Mouse (Mus musculus): ENCODE results near the gene Col4a4. TPM values are rescaled to one million over a fixed set of nuclear protein-coding genes. Genes with fewer than 3 reads are reported as not detected.

Col4a4 gene
- polyA plus RNA-seq (2015; fragmentation: Nextera tagmentation; extraction: Ambion mirVana) = 0.11 and 0.13 TPM in 2 replicates

DNA sequence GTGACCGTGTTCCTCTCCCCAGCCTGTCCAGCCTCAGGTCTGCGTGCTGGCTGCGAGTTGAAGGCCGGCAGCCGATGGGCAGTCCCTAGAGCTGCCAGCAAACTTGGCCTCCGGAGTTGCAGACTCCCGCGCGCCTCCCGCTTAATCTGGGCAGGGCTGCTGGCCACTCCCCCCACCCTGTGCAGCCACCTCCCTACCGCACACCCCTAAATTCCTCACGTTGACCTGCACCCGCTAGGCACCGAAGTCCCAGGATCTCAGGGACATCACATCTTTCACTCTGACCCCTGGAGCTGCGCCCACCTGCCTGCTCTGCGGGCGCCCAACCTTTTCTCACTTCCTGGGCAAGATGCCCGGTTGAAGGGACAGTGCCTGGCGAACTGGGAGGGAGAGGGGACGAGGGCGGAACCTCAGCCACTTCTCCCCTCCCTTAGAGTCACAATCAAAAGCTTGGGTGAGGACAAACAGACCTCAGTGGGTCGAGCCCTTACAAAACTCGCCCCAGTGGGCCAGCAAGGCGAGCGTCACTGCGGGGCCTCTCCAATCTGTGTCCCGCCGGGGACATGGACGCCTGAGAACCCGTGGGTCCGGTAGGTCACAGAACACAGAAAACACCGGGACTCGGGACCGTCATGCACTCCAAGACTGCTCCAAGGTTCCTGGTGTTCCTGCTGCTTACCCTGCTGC is at the start of gene Col4a4, which contains the start of gene Col4a3:
Gene Col4a4 (minus strand): TSS at position 137 of the 687 bp plus-strand sequence.
Gene Col4a3 (plus strand): TSS at position 209 of the 687 bp plus-strand sequence.
- peaks cover 21% of the 10 kb centered on the region for H3K27me3 ChIP-seq
- H3K9me3 ChIP-seq = no peaks in the 10 kb centered on the region
- H3K9ac ChIP-seq = 0 out of 2 replicates have a peak within 1 kb of the TSS, but pooled peaks have one; percentile 14
- peak within 1 kb of the TSS; percentile 68 for H3K4me2 ChIP-seq
- ATAC-seq (ENCODE audit: insufficient number of reproducible peaks, low FRiP score, low TSS enrichment, low read depth) = no peak
- peaks cover 9% of the 10 kb centered on the region for H3K4me1 ChIP-seq
- no peak within 1 kb of the TSS for H3K27ac ChIP-seq
- H3K4me3 ChIP-seq = peak within 1 kb of the TSS; percentile 33
- H3K36me3 ChIP-seq = no peaks in the 10 kb centered on the region
- 3% methylated on average over 34 of the region's 34 CpGs for WGBS

DNA sequence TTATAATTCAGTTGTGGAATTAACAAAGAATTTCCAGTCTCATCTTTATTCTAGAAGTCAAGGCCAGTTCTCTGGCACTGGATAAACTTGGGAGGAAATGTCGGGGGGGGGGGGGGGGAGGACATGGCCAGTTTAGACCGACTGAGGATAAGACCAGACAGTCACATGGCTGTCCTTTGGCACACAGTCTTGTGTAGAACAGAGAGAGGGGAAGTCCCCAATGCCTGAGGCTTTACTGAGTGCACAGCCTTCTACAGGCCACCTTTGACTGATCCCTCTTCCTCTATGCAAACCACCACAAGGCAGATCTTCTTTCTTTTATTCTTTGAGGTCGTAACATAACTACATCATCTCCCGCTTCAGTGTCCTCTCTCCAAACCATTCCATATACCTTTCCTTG is 49.7 kb upstream of the Col4a4 start:
- no peak overlapping the region for H3K4me3 ChIP-seq
- WGBS = 79% methylated on average over 4 of the region's 4 CpGs
- no peak overlapping the region for H3K27ac ChIP-seq
- no peaks in the 10 kb centered on the region for H3K4me1 ChIP-seq
- H3K9me3 ChIP-seq = no peaks in the 10 kb centered on the region
- H3K36me3 ChIP-seq = no peaks in the 10 kb centered on the region
- no peak overlapping the region for H3K9ac ChIP-seq
- H3K27me3 ChIP-seq = no peaks in the 10 kb centered on the region
- no peak for ATAC-seq (ENCODE audit: insufficient number of reproducible peaks, low FRiP score, low TSS enrichment, low read depth)
- H3K4me2 ChIP-seq = no peak overlapping the region

DNA sequence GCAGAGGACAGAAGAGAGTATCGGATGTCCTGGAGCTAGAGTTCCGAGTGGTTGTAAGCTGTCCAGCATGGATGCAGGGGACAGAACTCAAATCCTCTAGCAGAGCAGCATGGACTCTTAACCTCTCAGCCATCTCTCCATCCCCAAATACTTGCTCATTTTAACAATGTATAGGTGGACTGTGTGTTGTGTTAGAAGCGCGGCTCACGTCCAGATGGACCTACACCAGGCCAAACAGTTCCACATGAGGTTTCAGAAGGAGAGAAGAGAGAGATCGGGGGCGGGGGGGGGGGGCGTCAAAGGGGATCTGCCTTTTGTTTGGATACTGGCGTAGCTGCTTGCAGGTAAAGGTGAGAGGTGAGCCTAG is 48.6 kb upstream of the Col4a4 start:
- no peaks in the 10 kb centered on the region for H3K9me3 ChIP-seq
- H3K27me3 ChIP-seq = no peaks in the 10 kb centered on the region
- H3K36me3 ChIP-seq = no peaks in the 10 kb centered on the region
- WGBS = 92% methylated on average over 9 of the region's 9 CpGs
- no peaks in the 10 kb centered on the region for H3K4me1 ChIP-seq
- no peak overlapping the region for H3K9ac ChIP-seq
- ATAC-seq (ENCODE audit: insufficient number of reproducible peaks, low FRiP score, low TSS enrichment, low read depth) = no peak
- no peak overlapping the region for H3K4me3 ChIP-seq
- no peak overlapping the region for H3K4me2 ChIP-seq
- H3K27ac ChIP-seq = no peak overlapping the region

DNA sequence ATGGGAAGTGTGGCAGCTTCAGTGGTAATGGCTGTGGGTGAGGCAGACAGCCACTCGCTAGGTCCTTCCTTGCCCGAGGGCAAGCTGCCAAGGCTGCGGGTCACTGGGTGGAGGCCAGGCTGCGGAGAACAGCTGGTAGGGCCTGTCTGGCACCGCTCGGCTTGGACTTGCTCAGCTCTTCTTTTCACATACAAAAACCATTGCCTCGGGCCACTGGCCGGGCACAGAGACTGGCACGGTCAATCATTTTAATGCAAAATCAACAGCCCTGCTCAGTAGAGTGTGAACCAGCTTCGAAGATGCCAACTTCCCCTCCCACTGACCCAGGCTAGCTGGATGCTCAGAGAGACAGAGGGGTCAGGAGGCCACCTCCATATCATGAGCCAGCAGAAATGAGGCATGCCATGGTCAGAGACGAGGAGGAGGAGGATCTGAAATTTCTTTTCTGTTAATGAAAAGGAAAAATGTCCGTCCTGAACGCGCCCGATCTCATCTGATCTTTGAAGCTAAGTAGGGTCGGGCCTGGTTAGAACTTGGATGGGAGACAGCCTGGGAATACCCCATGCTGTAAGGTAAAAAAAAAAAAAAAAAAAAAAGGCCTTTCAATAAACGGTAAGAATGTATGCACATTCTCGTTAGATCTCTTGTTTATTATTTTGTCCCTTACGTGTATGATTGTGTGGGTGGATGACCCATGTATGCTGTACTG is 48.0 kb upstream of the Col4a4 start:
- no peaks in the 10 kb centered on the region for H3K9me3 ChIP-seq
- H3K27me3 ChIP-seq = no peaks in the 10 kb centered on the region
- no peaks in the 10 kb centered on the region for H3K4me1 ChIP-seq
- 73% methylated on average over 19 of the region's 19 CpGs for WGBS
- H3K4me2 ChIP-seq = no peak overlapping the region
- H3K4me3 ChIP-seq = no peak overlapping the region
- no peak overlapping the region for H3K27ac ChIP-seq
- ATAC-seq (ENCODE audit: insufficient number of reproducible peaks, low FRiP score, low TSS enrichment, low read depth) = no peak
- H3K9ac ChIP-seq = no peak overlapping the region
- H3K36me3 ChIP-seq = no peaks in the 10 kb centered on the region

DNA sequence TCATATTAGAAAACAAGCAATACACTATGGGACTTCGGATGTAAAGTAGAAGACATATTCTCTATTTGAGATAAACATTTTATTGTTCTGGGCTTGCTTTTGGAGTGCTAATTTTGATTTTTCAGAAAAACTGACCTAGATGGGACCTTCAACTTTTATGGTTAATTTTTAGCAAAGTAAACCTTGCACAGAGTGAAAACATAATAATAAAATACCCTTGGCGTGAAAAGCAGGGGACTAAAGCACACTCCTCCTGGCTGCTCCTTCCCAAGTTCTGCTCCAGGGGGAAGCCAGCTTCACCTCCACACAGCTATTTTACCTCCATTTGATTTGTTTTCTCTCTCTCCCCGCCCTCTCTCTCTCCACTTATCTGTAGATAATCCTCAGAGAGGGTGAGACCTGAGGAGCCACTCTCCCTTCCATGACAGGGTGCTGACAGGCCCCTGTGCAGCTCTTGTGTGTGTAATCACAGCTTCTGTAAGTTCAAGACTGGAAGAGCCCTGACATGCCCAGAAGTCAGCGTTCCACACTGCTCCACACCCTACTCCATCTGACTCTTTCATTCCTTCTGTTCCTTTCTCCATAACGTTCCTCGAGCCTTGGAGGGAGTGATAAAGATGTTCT is 44.6 kb upstream of the Col4a4 start:
- H3K9me3 ChIP-seq = no peaks in the 10 kb centered on the region
- no peaks in the 10 kb centered on the region for H3K27me3 ChIP-seq
- 61% methylated on average over 6 of the region's 6 CpGs for WGBS
- no peaks in the 10 kb centered on the region for H3K4me1 ChIP-seq
- H3K9ac ChIP-seq = no peak overlapping the region
- H3K27ac ChIP-seq = no peak overlapping the region
- no peaks in the 10 kb centered on the region for H3K36me3 ChIP-seq
- H3K4me3 ChIP-seq = no peak overlapping the region
- H3K4me2 ChIP-seq = no peak overlapping the region
- ATAC-seq (ENCODE audit: insufficient number of reproducible peaks, low FRiP score, low TSS enrichment, low read depth) = no peak

DNA sequence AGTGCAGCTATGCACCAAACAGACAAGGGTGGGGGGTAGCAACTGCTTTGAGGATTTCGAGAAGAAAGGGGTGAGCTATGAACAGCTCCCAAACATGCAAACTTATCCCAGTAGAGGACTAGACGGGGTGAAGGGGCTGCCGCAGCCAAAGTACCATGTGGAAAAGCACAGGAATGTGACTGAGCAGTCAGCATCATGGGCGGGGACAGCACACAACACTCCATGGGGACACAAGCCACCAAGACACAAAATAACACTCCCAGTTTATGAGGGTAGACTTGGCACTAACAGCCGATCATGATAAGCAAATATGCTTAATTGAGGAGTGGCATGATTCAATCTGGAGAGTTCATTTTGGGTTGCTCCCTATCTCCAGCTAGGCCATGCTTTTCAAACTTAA is 42.8 kb upstream of the Col4a4 start:
- Histone ChIP-seq H3K27me3 (no peaks in the 10 kb centered on the region), H3K4me1 (no peaks in the 10 kb centered on the region), H3K9me3 (no peaks in the 10 kb centered on the region), H3K4me2 (no peak overlapping the region), H3K27ac (no peak overlapping the region), H3K4me3 (no peak overlapping the region), H3K36me3 (no peaks in the 10 kb centered on the region), H3K9ac (no peak overlapping the region)
- no peak for ATAC-seq (ENCODE audit: insufficient number of reproducible peaks, low FRiP score, low TSS enrichment, low read depth)
- WGBS = 72% methylated on average over 5 of the region's 5 CpGs

DNA sequence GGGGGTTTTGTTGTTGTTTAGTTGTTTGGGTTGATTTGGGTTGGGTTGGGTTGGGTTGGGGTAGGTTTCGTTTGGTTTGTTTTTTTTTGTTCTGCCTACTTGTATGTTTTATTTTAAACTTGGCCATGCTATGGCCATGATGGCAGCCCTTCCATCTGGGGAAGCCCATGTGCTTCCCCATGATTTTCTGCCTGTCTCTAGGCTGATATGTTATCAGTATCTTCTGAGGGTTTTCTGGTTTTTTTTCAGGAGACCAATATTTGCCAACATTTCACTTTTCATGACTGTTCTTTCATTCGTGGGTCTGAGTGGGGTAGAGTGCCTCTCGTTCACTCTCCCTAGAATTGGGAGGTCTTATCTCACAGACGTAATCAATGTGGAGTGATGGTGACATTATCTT is 41.0 kb upstream of the Col4a4 start:
- Histone ChIP-seq H3K9me3 (no peaks in the 10 kb centered on the region), H3K36me3 (no peaks in the 10 kb centered on the region), H3K27me3 (no peaks in the 10 kb centered on the region), H3K4me1 (no peaks in the 10 kb centered on the region), H3K4me2 (no peak overlapping the region), H3K27ac (no peak overlapping the region), H3K4me3 (no peak overlapping the region), H3K9ac (no peak overlapping the region)
- ATAC-seq (ENCODE audit: insufficient number of reproducible peaks, low FRiP score, low TSS enrichment, low read depth) = no peak
- WGBS = 83% methylated on average over 4 of the region's 4 CpGs

DNA sequence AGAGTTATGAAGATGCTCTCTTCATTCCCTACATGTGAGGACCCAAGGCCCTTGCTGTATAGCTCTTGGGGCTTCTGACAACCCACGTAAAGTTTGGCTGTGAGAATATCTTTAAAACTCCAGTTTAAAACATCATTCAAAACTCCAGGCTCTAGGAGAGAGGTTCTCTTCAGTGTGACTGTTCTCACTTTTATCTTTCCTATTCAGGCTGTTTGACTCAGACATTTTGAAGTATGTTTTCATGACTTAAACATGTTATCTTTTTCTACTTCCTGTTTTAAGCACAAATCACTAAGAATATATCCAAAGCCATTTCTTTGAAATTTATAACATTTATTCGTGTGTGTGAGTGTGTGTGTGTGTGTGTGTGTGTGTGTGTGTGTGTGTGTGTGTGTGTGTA is 38.8 kb upstream of the Col4a4 start:
- WGBS = 70% methylated on average over 2 of the region's 2 CpGs
- Histone ChIP-seq H3K4me1 (no peaks in the 10 kb centered on the region), H3K4me2 (no peak overlapping the region), H3K9me3 (no peaks in the 10 kb centered on the region), H3K36me3 (no peaks in the 10 kb centered on the region), H3K27ac (no peak overlapping the region), H3K4me3 (no peak overlapping the region), H3K9ac (no peak overlapping the region), H3K27me3 (no peaks in the 10 kb centered on the region)
- no peak for ATAC-seq (ENCODE audit: insufficient number of reproducible peaks, low FRiP score, low TSS enrichment, low read depth)

DNA sequence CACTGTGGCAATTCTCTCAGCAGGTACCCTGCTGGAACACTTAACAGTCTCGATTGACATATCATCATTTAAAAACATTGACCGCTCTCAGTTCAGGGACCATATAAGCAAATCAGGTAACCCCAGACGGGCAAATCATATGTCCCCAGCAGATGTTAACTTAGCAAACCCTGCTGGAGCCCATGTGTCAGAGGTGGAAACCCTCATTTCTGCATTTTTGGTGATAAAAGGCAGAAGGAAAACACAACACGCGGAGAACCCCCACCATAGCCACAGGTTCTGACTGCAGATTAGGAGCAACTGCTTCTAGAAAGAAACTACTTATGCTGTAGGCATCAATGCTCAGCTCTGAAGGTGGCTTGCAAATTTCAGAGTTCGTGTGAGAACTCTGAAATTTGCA is 38.3 kb upstream of the Col4a4 start:
- no peak overlapping the region for H3K9ac ChIP-seq
- H3K27ac ChIP-seq = no peak overlapping the region
- ATAC-seq (ENCODE audit: insufficient number of reproducible peaks, low FRiP score, low TSS enrichment, low read depth) = no peak
- no peaks in the 10 kb centered on the region for H3K4me1 ChIP-seq
- H3K27me3 ChIP-seq = no peaks in the 10 kb centered on the region
- no peak overlapping the region for H3K4me2 ChIP-seq
- H3K9me3 ChIP-seq = no peaks in the 10 kb centered on the region
- 73% methylated on average over 6 of the region's 6 CpGs for WGBS
- H3K36me3 ChIP-seq = no peaks in the 10 kb centered on the region
- H3K4me3 ChIP-seq = no peak overlapping the region

DNA sequence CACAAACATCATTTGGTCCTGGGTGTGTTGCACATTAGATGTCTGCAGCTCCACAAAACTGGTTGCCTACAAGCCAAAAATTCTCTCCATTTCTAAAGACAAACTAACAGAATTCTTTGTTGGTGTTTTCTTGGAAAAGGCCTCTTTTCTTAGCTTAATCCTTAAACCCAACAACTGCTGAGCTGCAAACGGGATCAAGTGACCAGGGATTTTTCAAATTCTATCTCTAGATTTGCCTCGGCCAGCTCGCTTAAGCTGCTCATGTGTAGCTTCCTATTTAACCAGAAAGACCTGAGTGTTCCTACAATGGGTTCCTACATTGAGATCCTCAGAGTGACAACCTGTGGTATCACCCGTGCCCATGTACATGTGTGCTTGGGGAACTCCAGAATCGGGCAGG is 33.3 kb upstream of the Col4a4 start:
- H3K9me3 ChIP-seq = no peaks in the 10 kb centered on the region
- no peak overlapping the region for H3K27ac ChIP-seq
- H3K9ac ChIP-seq = no peak overlapping the region
- H3K4me1 ChIP-seq = no peaks in the 10 kb centered on the region
- no peak overlapping the region for H3K4me2 ChIP-seq
- no peak for ATAC-seq (ENCODE audit: insufficient number of reproducible peaks, low FRiP score, low TSS enrichment, low read depth)
- H3K36me3 ChIP-seq = no peaks in the 10 kb centered on the region
- 85% methylated on average over 5 of the region's 5 CpGs for WGBS
- H3K4me3 ChIP-seq = no peak overlapping the region
- H3K27me3 ChIP-seq = no peaks in the 10 kb centered on the region

DNA sequence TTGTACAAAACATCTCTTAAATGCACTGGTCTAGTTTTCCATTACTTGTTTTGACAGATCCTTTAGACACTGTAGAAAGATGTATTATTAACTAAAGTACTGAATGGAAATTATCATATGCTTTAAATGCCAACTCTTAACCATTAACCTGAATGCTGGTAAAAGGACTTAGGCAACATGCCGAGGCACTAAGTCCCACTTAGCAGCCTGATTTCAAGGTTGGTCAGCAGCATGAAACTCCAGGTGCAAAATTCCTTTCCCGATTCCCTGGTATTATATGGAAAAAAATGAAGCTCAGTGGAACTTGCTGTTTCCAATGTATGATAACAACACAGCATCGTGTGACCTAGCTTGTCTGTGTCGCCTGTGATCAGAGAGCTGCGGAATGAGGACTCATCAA is 31.9 kb upstream of the Col4a4 start:
- no peak overlapping the region for H3K4me3 ChIP-seq

DNA sequence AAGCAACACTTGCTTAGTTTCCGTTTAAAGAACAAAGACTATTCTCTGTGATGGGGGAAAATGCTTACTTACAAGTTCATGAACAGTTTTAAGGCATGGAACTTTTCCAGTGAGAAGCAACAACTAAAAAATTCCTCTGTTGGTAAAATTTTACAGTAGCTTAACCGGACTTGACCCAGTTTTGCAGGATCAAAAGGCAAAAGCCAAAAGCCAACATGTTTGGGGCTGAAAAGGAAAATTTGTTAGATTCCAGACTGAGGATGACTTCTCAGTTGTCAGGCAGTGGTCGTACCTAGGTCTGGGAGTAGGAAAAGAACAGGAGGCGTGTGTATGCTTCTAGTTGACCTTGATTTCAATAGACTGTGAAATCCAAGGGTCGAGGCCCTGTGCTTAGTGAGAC is 31.4 kb upstream of the Col4a4 start:
- ATAC-seq (ENCODE audit: insufficient number of reproducible peaks, low FRiP score, low TSS enrichment, low read depth) = no peak
- Histone ChIP-seq H3K9ac (no peak overlapping the region), H3K9me3 (no peaks in the 10 kb centered on the region), H3K27me3 (no peaks in the 10 kb centered on the region), H3K4me2 (no peak overlapping the region), H3K4me3 (no peak overlapping the region), H3K27ac (no peak overlapping the region), H3K4me1 (no peaks in the 10 kb centered on the region), H3K36me3 (no peaks in the 10 kb centered on the region)
- WGBS = 66% methylated on average over 5 of the region's 5 CpGs

More for the DNA sequence above, 31.9 kb upstream of the Col4a4 start:
- H3K27me3 ChIP-seq = no peaks in the 10 kb centered on the region
- WGBS = 76% methylated on average over 5 of the region's 5 CpGs
- H3K9me3 ChIP-seq = no peaks in the 10 kb centered on the region
- no peaks in the 10 kb centered on the region for H3K4me1 ChIP-seq
- no peaks in the 10 kb centered on the region for H3K36me3 ChIP-seq
- no peak for ATAC-seq (ENCODE audit: insufficient number of reproducible peaks, low FRiP score, low TSS enrichment, low read depth)
- H3K4me2 ChIP-seq = no peak overlapping the region
- no peak overlapping the region for H3K9ac ChIP-seq
- H3K27ac ChIP-seq = no peak overlapping the region
